Mouse (Mus musculus) gastrocnemius, postnatal 36 days (tissue): Measurements from ENCODE around the gene Rho. TPM values are rescaled to one million over a fixed set of nuclear protein-coding genes. Genes with fewer than 3 reads are reported as not detected.

Experiments used
- DNase-seq, 2 experiments: peaks; one replicate each; pipeline ENCODE4 v3.0.0; 2022
- intact Hi-C: fragments of 180-260 bp; cut with DNase I; formaldehyde crosslinking; loops from one replicate; pipeline ENCODE4 v1.15.1; 2025
- total RNA-seq, 2 experiments: library from RNA; stranded (reverse); gene quantifications; 2 replicates each; pipeline ENCODE4 v1.2.3; 2021

The Rho gene
- total RNA-seq, 2 experiments from 2014 or later, result not detected

- DNase-seq, result no peak
- intact Hi-C loops, result no loop called here
Measured at GRCm38 (mm10) chr6:115972083-115972764, 40.7 kb downstream of the Rho start.

GRCm38 (mm10) chr6:115973139-115973875 is 41.8 kb downstream of the Rho start:
- intact Hi-C loops, result no loop called here
- no peak for DNase-seq

- no peak for DNase-seq
- intact Hi-C loops, result no loop called here
Measured at GRCm38 (mm10) chr6:115973881-115974662, 42.5 kb downstream of the Rho start.

GRCm38 (mm10) chr6:115975606-115976005 is 44.1 kb downstream of the Rho start:
- intact Hi-C loops, result no loop called here

GRCm38 (mm10) chr6:115977810-115978209 is 46.3 kb downstream of the Rho start:
- intact Hi-C loops, result no loop called here
- DNase-seq, result no peak

More at GRCm38 (mm10) chr6:115975606-115976005, 44.1 kb downstream of the Rho start:
- DNase-seq, result no peak

GRCm38 (mm10) chr6:115978596-115978995 is 47.0 kb downstream of the Rho start:
- DNase-seq, result no peak
- intact Hi-C loops, result no loop called here

GRCm38 (mm10) chr6:115982889-115983288 is 51.3 kb downstream of the Rho start:
- intact Hi-C loops, result no loop called here
- DNase-seq, result no peak

GRCm38 (mm10) chr6:115983306-115984038 is 51.9 kb downstream of the Rho start:
- DNase-seq, result no peak
- intact Hi-C loops, result no loop called here

- intact Hi-C loops, result no loop called here
- no peak for DNase-seq
Measured at GRCm38 (mm10) chr6:115984580-115984979, 53.0 kb downstream of the Rho start.

GRCm38 (mm10) chr6:115985622-115986021 is 54.1 kb downstream of the Rho start:
- no peak for DNase-seq
- intact Hi-C loops, result no loop called here

GRCm38 (mm10) chr6:115986472-115987095 is 55.0 kb downstream of the Rho start:
- no peak for DNase-seq

GRCm38 (mm10) chr6:115987096-115987747 is 55.7 kb downstream of the Rho start:
- no peak for DNase-seq
- intact Hi-C loops, result no loop called here

More at GRCm38 (mm10) chr6:115986472-115987095, 55.0 kb downstream of the Rho start:
- intact Hi-C loops, result no loop called here

GRCm38 (mm10) chr6:115989032-115989431 is 57.5 kb downstream of the Rho start:
- DNase-seq, result no peak
- intact Hi-C loops, result no loop called here

- intact Hi-C loops, result loop anchor here (5.0 kb wide), 1 partner anchor 32 kb away; no protein-coding TSS in a partner anchor
- DNase-seq, result no peak
Measured at GRCm38 (mm10) chr6:115989607-115990006, 58.1 kb downstream of the Rho start.

Other genes starting within 250 kb of the Rho start
- gene Tmem40, start 169.3 kb upstream of the Rho start, total RNA-seq, result under 1 TPM in 1 of 2 experiments, not detected in 1; 0.72 TPM
- gene Cand2, start 157.2 kb upstream of the Rho start, total RNA-seq, result 10 to 100 TPM; 66.8 to 71.3 TPM
- gene Rpl32, start 123.0 kb upstream of the Rho start, total RNA-seq, result 100 to 1,000 TPM; 492 to 563 TPM
- gene Efcab12, start 93.3 kb upstream of the Rho start, total RNA-seq, result under 1 TPM; 0.10 to 0.25 TPM
- under 1 TPM; 0.89 to 0.91 TPM for gene Mbd4, start 78.4 kb upstream of the Rho start, total RNA-seq
- gene Ift122, start 78.3 kb upstream of the Rho start, total RNA-seq, result 1 to 10 TPM; 4.0 to 8.8 TPM
- gene H1foo, start 13.2 kb downstream of the Rho start, total RNA-seq, result not detected
- 10 to 100 TPM; 19.0 to 21.8 TPM for gene Plxnd1, start 63.3 kb downstream of the Rho start, total RNA-seq